Comparison of ENCODE assay signal across 9 mouse cellular contexts in the genomic region with DNA sequence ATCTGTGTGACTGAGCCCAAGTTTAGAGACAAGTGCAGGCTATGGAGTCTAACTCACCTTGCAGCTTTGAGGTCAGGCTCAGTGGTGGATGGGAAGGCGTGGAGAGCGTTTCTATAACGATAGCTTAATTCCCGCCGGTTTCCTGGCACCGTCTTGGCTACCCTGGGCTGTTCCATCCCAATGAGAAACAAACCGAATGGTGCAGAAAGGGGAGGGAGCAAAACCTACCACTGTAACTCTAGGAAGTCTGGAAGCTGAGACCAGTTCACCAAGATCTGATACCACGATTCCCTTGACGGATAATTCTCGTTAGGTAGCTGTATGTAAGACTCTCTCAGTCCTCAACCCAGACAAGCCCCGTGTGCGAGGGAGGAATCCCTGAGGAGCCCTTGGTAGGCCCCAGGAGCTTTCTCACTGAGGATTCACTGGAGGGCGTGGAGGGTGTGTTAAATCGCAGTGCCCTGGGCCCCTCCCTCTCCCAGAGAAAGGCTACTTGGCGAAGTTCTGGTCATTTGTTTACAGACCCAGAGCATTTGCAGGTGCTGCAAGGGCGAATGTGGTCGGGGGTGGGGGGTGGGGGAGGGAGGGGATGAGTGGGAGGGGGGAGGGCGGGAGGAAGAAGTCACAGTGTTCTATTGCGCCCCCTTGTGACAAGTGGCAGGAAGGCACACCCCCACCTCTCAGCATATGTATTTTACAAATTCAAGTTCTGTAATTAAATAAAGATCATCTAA.
A peak's percentile ranks its signal among the peaks of the same experiment; 100 is the strongest.
DNase-seq lines count a peak whose midpoint lies in the region; ATAC-seq lines count a peak whose summit lies in the region.
"Had no signal": no experiment of that assay in that cellular context is flagged by ENCODE, and none has a peak within 500 bp of the region (broad histone marks: within the 10 kb centered on the region; RNA-seq: fewer than 3 reads in every experiment).

No protein-coding gene starts in this region.

- H3K4me1 ChIP-seq in midbrain, embryonic 13.5 days (replicated peaks) = peaks cover 10% of the 10 kb centered on the region

- H3K4me3 ChIP-seq in midbrain, embryonic 13.5 days (replicated peaks) = no peak overlapping the region

- H3K27ac ChIP-seq in midbrain, embryonic 13.5 days = no peak overlapping the region
- H3K27ac ChIP-seq: macrophage had no signal

- peak; percentile 56 for DNase-seq in adrenal gland, postnatal 14 days
- no peak for DNase-seq in adrenal gland, postnatal 4 days (ENCODE audit: low spot score in 2 of 2)
- DNase-seq in R1 (ENCODE audit: low read depth, low spot score) = peak; percentile 81
- DNase-seq in kidney, postnatal 4 days = peak; percentile 64 to 67
- no peak for DNase-seq in frontal cortex, postnatal 10 days (ENCODE audit: low spot score in 2 of 2)
- DNase-seq in right cerebral cortex, postnatal 36 days (ENCODE audit: low spot score in 2 of 2) = no peak

- peaks cover 45% of the 10 kb centered on the region for H3K36me3 ChIP-seq in midbrain, embryonic 13.5 days

- no peaks in the 10 kb centered on the region for H3K9me3 ChIP-seq in midbrain, embryonic 13.5 days

- 6% methylated on average over 18 of the region's 19 CpGs for WGBS in midbrain, embryonic 13.5 days

- 0 out of 2 replicates have a peak overlapping the region, but pooled peaks have one; percentile 26 for H3K4me2 ChIP-seq in midbrain, embryonic 13.5 days (replicated peaks)

- H3K9ac ChIP-seq in midbrain, embryonic 13.5 days (replicated peaks) = no peak overlapping the region

- ATAC-seq in granulocyte monocyte progenitor cell, adult 5-6 weeks (replicated peaks; ENCODE audit: poor library complexity, severe bottlenecking) = peak; percentile 45
- ATAC-seq in midbrain, embryonic 13.5 days = peak; percentile 66

- H3K27me3 ChIP-seq in midbrain, embryonic 13.5 days = no peaks in the 10 kb centered on the region

Comparison
In these comparisons a context has a peak if more than half of its experiments do, and no peak if none do; other contexts are left out.
1. DNase-seq: peak in adrenal gland, postnatal 14 days (single experiment), R1 (single experiment) and kidney, postnatal 4 days (2 of 2); none in adrenal gland, postnatal 4 days (0 of 2), frontal cortex, postnatal 10 days (0 of 2) and right cerebral cortex, postnatal 36 days (0 of 2).